Mouse (Mus musculus) CH12.LX (cell line): ENCODE measurements around the gene Pde1c. TPM values are rescaled to one million over a fixed set of nuclear protein-coding genes. Genes with fewer than 3 reads are reported as not detected.

Source experiments
- DNase-seq: peaks from one replicate; pipeline ENCODE4 v3.0.0-alpha.2; 2013; ENCODE audit errors: extremely low read depth
- H3K27ac ChIP-seq: 2 replicates; pipeline ENCODE4 v1.5.1; 2012; ENCODE audit warnings: low read depth, mild to moderate bottlenecking, control low read depth, moderate library complexity; ENCODE audit not compliant: insufficient read depth
- H3K27me3 ChIP-seq: replicated peaks from 2 replicates; pipeline ENCODE3; 2012; ENCODE audit warnings: inconsistent platforms
- H3K36me3 ChIP-seq, 2 experiments: replicated peaks in 1 of 2; 2 replicates each; pipeline versions ENCODE3 to v1.6.1; 2012; ENCODE audit warnings: inconsistent platforms in 1 of 2, low read length in 1 of 2, mild to moderate bottlenecking in 1 of 2, mixed read lengths in 1 of 2, moderate library complexity in 1 of 2; ENCODE audit not compliant: control insufficient read depth in 1 of 2, insufficient read depth in 1 of 2
- H3K4me1 ChIP-seq, 2 experiments: 2 replicates each; pipeline ENCODE4 v1.6.1; 2012; ENCODE audit warnings: inconsistent platforms in 1 of 2, moderate library complexity in 1 of 2; ENCODE audit not compliant: insufficient read depth in 2 of 2, control insufficient read depth in 1 of 2
- H3K4me2 ChIP-seq: 2 replicates; pipeline ENCODE4 v1.6.1; 2012; ENCODE audit warnings: low read depth, mild to moderate bottlenecking, control low read depth; ENCODE audit not compliant: poor library complexity, insufficient read depth, severe bottlenecking
- H3K4me3 ChIP-seq, 3 experiments: fragments of 150-350 bp in 1 of 3; sonication (generic) in 1 of 3; replicated peaks in 1 of 3; 2 replicates each; pipeline versions ENCODE3 to v1.5.1; 2011 to 2012; ENCODE audit warnings: low read depth in 2 of 3, low read length in 2 of 3, mild to moderate bottlenecking in 2 of 3, moderate library complexity in 2 of 3, control low read depth in 1 of 3, improper control_type of control experiment in 1 of 3, inconsistent platforms in 1 of 3, mixed read lengths in 1 of 3; ENCODE audit not compliant: poor library complexity in 1 of 3
- H3K79me2 ChIP-seq: replicated peaks from 2 replicates; pipeline ENCODE4 v1.6.1; 2012; ENCODE audit warnings: mild to moderate bottlenecking, moderate library complexity; ENCODE audit not compliant: control insufficient read depth, poor library complexity, insufficient read depth, severe bottlenecking; ENCODE audit errors: extremely low read depth
- H3K9ac ChIP-seq: 2 replicates; pipeline ENCODE4 v1.6.1; 2012; ENCODE audit warnings: low read depth, mild to moderate bottlenecking, control low read depth, moderate library complexity; ENCODE audit not compliant: insufficient read depth
- H3K9me3 ChIP-seq: replicated peaks from 2 replicates; pipeline ENCODE3; 2012; ENCODE audit warnings: low read length, inconsistent platforms, mixed read lengths
- CHD2 ChIP-seq: IDR thresholded peaks from 2 replicates; pipeline ENCODE4 v1.6.1; 2011; ENCODE audit warnings: low read length, improper control_type of control experiment
- EP300 ChIP-seq: IDR thresholded peaks from 2 replicates; pipeline ENCODE4 v1.6.1; 2011; ENCODE audit warnings: low read length, improper control_type of control experiment
- HCFC1 ChIP-seq: IDR thresholded peaks from 2 replicates; pipeline ENCODE4 v1.6.1; 2012; ENCODE audit warnings: low read depth, mild to moderate bottlenecking, inconsistent platforms, low read length, improper control_type of control experiment
- JUN ChIP-seq: IDR thresholded peaks from 2 replicates; pipeline ENCODE4 v1.6.1; 2011; ENCODE audit warnings: low read depth, mild to moderate bottlenecking, low read length, improper control_type of control experiment, moderate library complexity; ENCODE audit not compliant: insufficient read depth
- KAT2A ChIP-seq: IDR thresholded peaks from 2 replicates; pipeline ENCODE4 v1.6.1; 2012; ENCODE audit warnings: low read length, improper control_type of control experiment, inconsistent platforms; ENCODE audit not compliant: insufficient replicate concordance
- MAFK ChIP-seq: IDR thresholded peaks from 2 replicates; pipeline ENCODE4 v1.6.1; 2011; ENCODE audit warnings: low read length, improper control_type of control experiment; ENCODE audit not compliant: insufficient replicate concordance
- NELFE ChIP-seq: IDR thresholded peaks from 2 replicates; pipeline ENCODE4 v1.6.1; 2011; ENCODE audit warnings: low read depth, low read length, improper control_type of control experiment
- NRF1 ChIP-seq: IDR thresholded peaks from 2 replicates; pipeline ENCODE4 v1.6.1; 2014; ENCODE audit warnings: low read depth, mild to moderate bottlenecking, inconsistent platforms, low read length, improper control_type of control experiment, moderate library complexity
- PAX5 ChIP-seq: IDR thresholded peaks from 2 replicates; pipeline ENCODE4 v1.6.1; 2012; ENCODE audit warnings: low read length, inconsistent platforms, mixed read lengths
- POLR2A ChIP-seq: IDR thresholded peaks from 2 replicates; pipeline ENCODE4 v1.6.1; 2011; ENCODE audit warnings: low read depth, mild to moderate bottlenecking, improper control_type of control experiment, low read length
- POLR2AphosphoS2 ChIP-seq: IDR thresholded peaks from 2 replicates; pipeline ENCODE4 v1.6.1; 2011; ENCODE audit warnings: low read depth, low read length, improper control_type of control experiment
- RAD21 ChIP-seq: IDR thresholded peaks from 2 replicates; pipeline ENCODE4 v1.6.1; 2011; ENCODE audit warnings: low read depth, mild to moderate bottlenecking, low read length, improper control_type of control experiment, moderate library complexity
- SIN3A ChIP-seq: IDR thresholded peaks from 2 replicates; pipeline ENCODE4 v1.6.1; 2012; ENCODE audit warnings: low read length, improper control_type of control experiment, inconsistent platforms
- SMC3 ChIP-seq: IDR thresholded peaks from 2 replicates; pipeline ENCODE4 v1.6.1; 2011; ENCODE audit warnings: low read depth, low read length, improper control_type of control experiment
- TBP ChIP-seq: conservative IDR thresholded peaks from 2 replicates; pipeline ENCODE4 v1.6.1; 2011; ENCODE audit warnings: low read depth, low read length, improper control_type of control experiment
- TCF12 ChIP-seq: IDR thresholded peaks from 2 replicates; pipeline ENCODE4 v1.6.1; 2014; ENCODE audit warnings: low read depth, mild to moderate bottlenecking, inconsistent platforms, low read length, improper control_type of control experiment
- USF1 ChIP-seq: IDR thresholded peaks from 2 replicates; pipeline ENCODE4 v1.6.1; 2014; ENCODE audit warnings: low read depth, mild to moderate bottlenecking, inconsistent platforms, low read length, improper control_type of control experiment
- USF2 ChIP-seq: conservative IDR thresholded peaks from 2 replicates; pipeline ENCODE4 v1.6.1; 2011; ENCODE audit warnings: low read depth, low read length, improper control_type of control experiment
- ZC3H11A ChIP-seq: IDR thresholded peaks from 2 replicates; pipeline ENCODE4 v1.6.1; 2012; ENCODE audit warnings: low read depth, mild to moderate bottlenecking, inconsistent platforms, low read length, improper control_type of control experiment
- ZKSCAN1 ChIP-seq: IDR thresholded peaks from 2 replicates; pipeline ENCODE4 v1.6.1; 2012; ENCODE audit warnings: low read depth, inconsistent platforms, low read length, improper control_type of control experiment, borderline replicate concordance
- ZNF384 ChIP-seq: IDR thresholded peaks from 2 replicates; pipeline ENCODE4 v1.6.1; 2012; ENCODE audit warnings: low read depth, low read length, improper control_type of control experiment, inconsistent platforms
- dilution Hi-C: fragments of 300-500 bp; cut with MboI; formaldehyde crosslinking; loops from 2 replicates; pipeline ENCODE4 v1.14.3; 2020; ENCODE audit warnings: low sequenced_read_pairs; ENCODE audit not compliant: extremely low pct_unique_long_range_greater_than_20kb, extremely low pct_ligation_motif_present
- in situ Hi-C: fragments of 300-500 bp; cut with MboI; formaldehyde crosslinking; loops from 3 replicates; pipeline ENCODE4 v1.14.3; 2019; ENCODE audit warnings: low sequenced_read_pairs, low pct_ligation_motif_present, low pct_unique_long_range_greater_than_20kb, mixed read lengths
- polyA plus RNA-seq: library from polyadenylated mRNA; unstranded; fragments of >175 nt; gene quantifications from 2 replicates; pipeline ENCODE4 v1.2.1, GENCODE M21; 2012; ENCODE audit warnings: low read depth; ENCODE audit not compliant: insufficient read length
- total RNA-seq, 2 experiments: library from RNA; depleted of rRNA; stranded (reverse); fragments of 300-350 nt in 1 of 2; fragments of >200 nt in 1 of 2; gene quantifications; 2 replicates each; pipeline ENCODE4 v1.2.3; 2012 to 2014

The Pde1c gene
- total and polyA plus RNA-seq, 3 experiments = 2.3 to 3.8 (median 2.4) TPM

- Histone ChIP-seq H3K36me3 (no peaks in the 10 kb centered on the region), H3K27ac (no peak overlapping the region), H3K4me2 (no peak overlapping the region), H3K4me3 (no peak overlapping the region), H3K9ac (no peak overlapping the region), H3K4me1 (peaks cover 5% of the 10 kb centered on the region in 2 experiments; a peak in 1 of 4 replicates), H3K9me3 (no peaks in the 10 kb centered on the region), H3K79me2 (no peaks in the 10 kb centered on the region), H3K27me3 (no peaks in the 10 kb centered on the region)
- no peak for DNase-seq
- in situ Hi-C loops (no loop called here), dilution Hi-C loops (no loop called here)
- TF ChIP-seq ZKSCAN1 (no peak), JUN (no peak), CHD2 (no peak), POLR2A (no peak), RAD21 (no peak), KAT2A (no peak), SIN3A (no peak), MAFK (no peak), ZC3H11A (no peak), POLR2AphosphoS2 (no peak), USF2 (no peak), EP300 (no peak), ZNF384 (no peak)
These were observed 236.8 kb downstream of the Pde1c start for GRCm38 (mm10) chr6:56332149-56332548.

DNA sequence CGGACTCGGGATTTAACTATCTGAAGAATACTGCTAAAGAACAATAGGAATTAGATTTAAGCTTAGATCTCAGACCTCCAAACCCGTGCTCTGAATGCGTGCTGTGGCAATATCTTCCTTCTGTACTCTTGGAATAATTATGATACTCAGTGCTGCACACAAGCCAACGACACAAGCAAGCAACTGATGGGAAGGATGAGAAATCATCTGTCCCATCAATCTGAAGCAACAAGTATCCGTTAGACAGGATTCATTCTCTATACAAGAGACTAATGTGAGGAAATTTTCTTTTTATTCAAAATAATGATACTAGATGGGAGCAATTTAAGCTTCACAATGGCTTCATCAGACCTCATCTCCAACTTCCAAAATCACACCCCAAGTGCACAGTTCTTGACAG, 237.5 kb downstream of the Pde1c start:
- in situ Hi-C loops = no loop called here
- Histone ChIP-seq H3K36me3 (no peaks in the 10 kb centered on the region), H3K79me2 (no peaks in the 10 kb centered on the region), H3K4me2 (no peak overlapping the region), H3K9me3 (no peaks in the 10 kb centered on the region), H3K27ac (no peak overlapping the region), H3K9ac (no peak overlapping the region), H3K4me3 (no peak overlapping the region)
- TF ChIP-seq HCFC1 (no peak), NRF1 (no peak), SIN3A (no peak), TCF12 (no peak), NELFE (no peak), PAX5 (no peak), SMC3 (no peak), USF2 (no peak), CHD2 (no peak), USF1 (no peak), TBP (no peak), ZNF384 (no peak), JUN (no peak)
- TF ChIP-seq, all 38 proteins: peak for 0
- dilution Hi-C loops = no loop called here
- peaks cover 5% of the 10 kb centered on the region in 2 experiments; a peak in 1 of 4 replicates for H3K4me1 ChIP-seq
- no peaks in the 10 kb centered on the region for H3K27me3 ChIP-seq
- DNase-seq = no peak
